Mouse (Mus musculus) lung, postnatal 0 days (tissue): ENCODE measurements around the gene Zdhhc24. TPM values are rescaled to one million over a fixed set of nuclear protein-coding genes. Genes with fewer than 3 reads are reported as not detected.

Experiments
- ATAC-seq: fragments of 200-750 bp; cut with Nextera tagmentation; 2 replicates; pipeline ENCODE4 v1.8.0; 2017; ENCODE audit warnings: moderate library complexity
- DNase-seq: peaks from one replicate; pipeline ENCODE4 v3.0.0-alpha.2; 2016; ENCODE audit warnings: low spot score
- H3K27ac ChIP-seq: fragments of 300-500 bp; sonication (generic); 2 replicates; pipeline ENCODE4 v1.5.1; 2014; ENCODE audit warnings: antibody characterized with exemption, mild to moderate bottlenecking, low read length, mixed read lengths
- H3K27me3 ChIP-seq: fragments of 300-500 bp; sonication (generic); replicated peaks from 2 replicates; pipeline ENCODE4 v1.6.1; 2014; ENCODE audit warnings: low read length, mixed read lengths; ENCODE audit not compliant: insufficient read depth
- H3K36me3 ChIP-seq: fragments of 300-500 bp; sonication (generic); 2 replicates; pipeline ENCODE4 v1.6.1; 2014; ENCODE audit warnings: low read length, mixed read lengths; ENCODE audit not compliant: insufficient read depth
- H3K4me1 ChIP-seq: fragments of 300-500 bp; sonication (generic); 2 replicates; pipeline ENCODE4 v1.6.1; 2014; ENCODE audit warnings: antibody characterized with exemption, low read depth, low read length, mixed read lengths; ENCODE audit not compliant: insufficient read depth
- H3K4me2 ChIP-seq: fragments of 300-500 bp; sonication (generic); replicated peaks from 2 replicates; pipeline ENCODE4 v1.6.1; 2014; ENCODE audit warnings: low read depth, mild to moderate bottlenecking, low read length, moderate library complexity, mixed read lengths
- H3K4me3 ChIP-seq: fragments of 300-500 bp; sonication (generic); 2 replicates; pipeline ENCODE4 v1.5.1; 2014; ENCODE audit warnings: low read depth, low read length
- H3K9ac ChIP-seq: fragments of 300-500 bp; sonication (generic); replicated peaks from 2 replicates; pipeline ENCODE4 v1.6.1; 2014; ENCODE audit warnings: low read depth, mild to moderate bottlenecking
- H3K9me3 ChIP-seq: fragments of 300-500 bp; sonication (generic); 2 replicates; pipeline ENCODE4 v1.6.1; 2016; ENCODE audit warnings: low read length, mixed read lengths
- CTCF ChIP-seq: IDR thresholded peaks from 2 replicates; pipeline ENCODE4 v1.5.1; 2016; ENCODE audit warnings: antibody characterized with exemption, mild to moderate bottlenecking
- EP300 ChIP-seq: IDR thresholded peaks from 2 replicates; pipeline ENCODE4 v1.6.1; 2016; ENCODE audit warnings: antibody characterized with exemption, mild to moderate bottlenecking, control low read depth
- whole genome bisulfite sequencing: fragments of 180-500 bp; shearing (Covaris S2); extraction: QIAGEN DNeasy Blood & Tissue Kit; methylation state at CpG from one replicate; pipeline ENCODE4 v1.1.7; 2014; 5-methylcytosine and 5-hydroxymethylcytosine counted together
- polyA plus RNA-seq: library from polyadenylated mRNA; unstranded; fragments of >200 nt; fragmentation: Nextera tagmentation; extraction: Ambion mirVana; gene quantifications from 2 replicates; pipeline ENCODE4 v1.2.1, GENCODE M21; 2015

Zdhhc24 gene
- polyA plus RNA-seq, 1 experiment from 2014 or later: 8.1 TPM

DNA sequence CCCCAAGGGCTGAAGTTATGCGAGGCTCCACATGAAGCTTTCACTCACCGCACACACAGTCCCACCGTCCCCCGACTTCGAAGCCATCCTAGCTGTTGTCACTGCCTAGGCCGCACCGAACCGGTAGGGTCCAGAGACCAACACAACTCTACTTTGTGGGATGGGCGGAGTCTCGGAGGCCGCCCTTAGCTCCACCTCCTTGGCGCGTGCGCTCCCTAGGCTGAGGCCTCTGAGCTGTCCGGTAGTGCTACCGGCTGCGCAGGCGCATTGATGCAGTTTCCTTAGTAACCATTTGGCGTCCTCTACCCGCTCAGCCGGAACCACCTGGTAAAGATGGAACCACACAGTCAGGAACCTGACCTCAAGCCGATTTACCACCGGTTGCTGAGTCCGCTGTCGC lies 39.3 kb upstream of the Zdhhc24 start, which contains the start of the genes Ccs and Ccdc87:
TSS of gene Ccs (minus strand) at position 184 of the 400 bp plus-strand sequence.
TSS of gene Ccdc87 (plus strand) at position 218 of the 400 bp plus-strand sequence.
- H3K27ac ChIP-seq: peak within 1 kb of the TSS; percentile 7; the same call in 1 of the 2 replicates
- ATAC-seq: peak; percentile 100
- under 1% methylated on average over 25 of the region's 25 CpGs for WGBS

DNA sequence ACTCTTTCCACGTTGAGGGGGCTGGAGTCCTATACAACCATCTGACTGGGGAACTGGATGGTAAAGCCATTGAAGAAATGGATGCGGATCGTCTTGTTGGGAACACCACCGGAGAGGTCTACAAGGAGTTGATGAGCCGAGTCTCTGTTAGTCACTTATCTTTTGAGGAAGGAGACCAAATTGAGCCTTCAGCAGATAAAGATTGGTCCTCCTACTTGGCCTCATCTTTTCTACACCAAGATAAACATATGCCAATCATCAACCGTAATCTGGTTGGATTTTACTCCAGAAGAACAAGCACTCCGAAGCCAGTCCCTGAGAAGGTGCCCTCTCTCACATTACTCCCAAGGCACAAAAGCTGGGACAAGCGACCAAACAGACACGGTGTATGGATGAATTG lies 37.6 kb upstream of the Zdhhc24 start:
- H3K36me3 ChIP-seq: no peaks in the 10 kb centered on the region
- no peak overlapping the region for H3K4me2 ChIP-seq
- 73% methylated on average over 9 of the region's 9 CpGs for whole genome bisulfite sequencing
- H3K27me3 ChIP-seq: peaks cover 6% of the 10 kb centered on the region; the same call in 1 of the 2 replicates
- H3K4me3 ChIP-seq: no peak overlapping the region
- no peak overlapping the region for H3K27ac ChIP-seq
- DNase-seq: no peak
- no peak for TF ChIP-seq CTCF
- no peak for TF ChIP-seq EP300
- H3K9me3 ChIP-seq: no peaks in the 10 kb centered on the region
- ATAC-seq: no peak
- no peak overlapping the region for H3K9ac ChIP-seq
- peaks cover 8% of the 10 kb centered on the region; the same call in 1 of the 2 replicates for H3K4me1 ChIP-seq

More for the DNA sequence above, 39.3 kb upstream of the Zdhhc24 start, which contains the start of the genes Ccs and Ccdc87:
- Histone ChIP-seq H3K4me1 (peaks cover 8% of the 10 kb centered on the region; the same call in 1 of the 2 replicates), H3K4me3 (peak within 1 kb of the TSS; percentile 56), H3K36me3 (no peaks in the 10 kb centered on the region), H3K27me3 (peaks cover 6% of the 10 kb centered on the region; the same call in 1 of the 2 replicates), H3K9me3 (no peaks in the 10 kb centered on the region), H3K4me2 (peak within 1 kb of the TSS; percentile 90), H3K9ac (peak within 1 kb of the TSS; percentile 69)
- DNase-seq: peak; percentile 98
- TF ChIP-seq CTCF (peak; percentile 36; the same call in 1 of the 2 replicates), EP300 (no peak)

DNA sequence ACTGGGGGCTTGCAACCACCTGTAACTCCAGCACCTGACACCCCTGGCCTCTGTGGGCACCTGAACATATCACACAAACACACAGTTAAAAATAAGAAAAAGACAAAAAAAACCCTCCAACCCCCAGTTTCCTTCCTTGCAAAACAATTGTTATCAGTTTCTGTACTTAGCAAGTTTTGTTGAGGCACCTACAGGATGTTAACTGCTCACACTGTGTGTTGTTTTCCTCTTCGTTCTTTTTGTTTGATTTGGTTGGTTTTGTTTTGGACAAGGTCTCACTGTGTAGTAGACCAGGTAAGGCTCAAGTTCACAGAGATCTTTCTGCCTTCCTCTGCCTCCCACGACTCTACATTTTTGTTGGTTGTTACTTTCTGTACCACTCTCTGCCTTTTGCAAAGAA lies 35.9 kb upstream of the Zdhhc24 start:
- Histone ChIP-seq H3K4me1 (peaks cover 8% of the 10 kb centered on the region; the same call in 1 of the 2 replicates), H3K27ac (no peak overlapping the region), H3K9ac (no peak overlapping the region), H3K36me3 (no peaks in the 10 kb centered on the region), H3K27me3 (peaks cover 6% of the 10 kb centered on the region; the same call in 1 of the 2 replicates), H3K9me3 (no peaks in the 10 kb centered on the region), H3K4me2 (no peak overlapping the region), H3K4me3 (no peak overlapping the region)
- DNase-seq (no peak), ATAC-seq (no peak)
- WGBS: 54% methylated on average over 2 of the region's 2 CpGs
- no peak for TF ChIP-seq EP300
- TF ChIP-seq CTCF: no peak

DNA sequence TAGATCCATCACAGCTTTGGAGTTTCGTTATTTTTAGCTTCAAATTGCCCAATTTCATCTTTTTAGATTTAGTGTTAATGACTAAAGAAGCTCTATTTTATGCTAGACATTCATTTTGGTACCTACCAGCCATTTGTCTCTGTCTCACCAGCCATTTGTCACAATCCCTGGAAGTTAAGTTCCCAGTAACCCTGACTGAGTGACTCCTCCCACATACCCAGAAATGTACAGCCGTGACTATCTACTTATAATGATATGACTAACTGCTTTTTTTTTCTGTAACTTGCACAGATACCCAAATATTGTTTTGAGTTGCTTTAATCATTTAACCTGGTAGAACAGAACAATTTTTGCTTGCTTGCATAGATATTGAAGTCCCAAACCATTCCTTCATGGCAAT lies 32.6 kb upstream of the Zdhhc24 start:
- Histone ChIP-seq H3K4me1 (no peaks in the 10 kb centered on the region), H3K9me3 (no peaks in the 10 kb centered on the region), H3K9ac (no peak overlapping the region), H3K36me3 (no peaks in the 10 kb centered on the region), H3K4me3 (no peak overlapping the region), H3K27me3 (no peaks in the 10 kb centered on the region), H3K27ac (no peak overlapping the region), H3K4me2 (no peak overlapping the region)
- 56% methylated on average over 2 of the region's 2 CpGs for WGBS
- DNase-seq (no peak), ATAC-seq (no peak)
- no peak for TF ChIP-seq EP300
- no peak for TF ChIP-seq CTCF

DNA sequence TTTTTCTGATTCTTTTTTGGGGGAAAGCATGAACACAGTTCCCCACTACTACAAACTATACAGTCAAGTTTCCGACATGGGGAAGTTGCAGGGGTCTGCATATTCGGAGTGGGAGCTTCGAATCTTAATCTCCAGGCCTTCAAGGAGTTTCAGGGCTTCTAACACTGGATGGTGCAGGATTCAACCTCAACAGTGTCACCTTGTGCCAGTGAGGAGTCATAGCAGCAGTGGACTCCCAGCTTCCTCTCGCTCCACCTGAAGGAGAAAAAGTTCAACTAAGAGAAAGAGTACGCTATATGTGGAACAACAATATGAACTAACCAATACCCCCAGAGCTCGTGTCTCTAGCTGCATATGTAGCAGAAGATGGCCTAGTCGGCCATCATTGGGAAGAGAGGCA lies 31.0 kb upstream of the Zdhhc24 start:
- H3K27ac ChIP-seq: no peak overlapping the region
- WGBS: 25% methylated on average over 7 of the region's 7 CpGs
- H3K27me3 ChIP-seq: no peaks in the 10 kb centered on the region
- no peak overlapping the region for H3K9ac ChIP-seq
- H3K4me1 ChIP-seq: no peaks in the 10 kb centered on the region
- H3K4me2 ChIP-seq: no peak overlapping the region
- DNase-seq: peak; percentile 64
- peak; percentile 49 for ATAC-seq
- H3K36me3 ChIP-seq: no peaks in the 10 kb centered on the region
- H3K9me3 ChIP-seq: no peaks in the 10 kb centered on the region
- H3K4me3 ChIP-seq: no peak overlapping the region
- no peak for TF ChIP-seq EP300
- TF ChIP-seq CTCF: peak; percentile 78

DNA sequence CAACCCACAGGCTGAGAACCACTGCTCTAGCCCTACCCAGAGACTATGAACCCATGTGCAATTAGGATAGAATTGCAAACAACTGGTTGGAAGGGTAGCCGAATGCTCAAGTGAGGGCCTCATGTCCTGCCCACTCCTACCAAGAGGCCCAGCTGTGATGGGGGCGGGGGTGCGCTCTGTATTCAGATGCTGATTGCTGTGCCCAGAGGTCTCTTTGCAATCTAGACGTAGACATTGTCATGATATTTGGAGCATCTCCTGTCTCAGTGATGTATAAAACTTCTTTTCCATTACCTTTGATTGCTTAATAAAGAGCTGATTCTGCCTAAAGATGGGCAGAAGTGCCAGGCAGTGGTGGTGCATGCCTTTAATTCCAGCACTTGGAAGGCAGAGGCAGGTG lies 28.7 kb upstream of the Zdhhc24 start:
- Histone ChIP-seq H3K9me3 (no peaks in the 10 kb centered on the region), H3K27me3 (no peaks in the 10 kb centered on the region), H3K27ac (no peak overlapping the region), H3K4me2 (no peak overlapping the region), H3K4me1 (no peaks in the 10 kb centered on the region), H3K36me3 (no peaks in the 10 kb centered on the region), H3K9ac (no peak overlapping the region), H3K4me3 (no peak overlapping the region)
- ATAC-seq (no peak), DNase-seq (no peak)
- TF ChIP-seq CTCF (no peak), EP300 (no peak)
- WGBS: 66% methylated on average over 4 of the region's 4 CpGs
